Mouse (Mus musculus): ENCODE measurements around the gene Polr3f. TPM values are rescaled to one million over a fixed set of nuclear protein-coding genes. Genes with fewer than 3 reads are reported as not detected.

Gene Polr3f
- total and polyA plus RNA-seq, 3 experiments, result 15.8 to 28.5 (median 20.2) TPM

DNA sequence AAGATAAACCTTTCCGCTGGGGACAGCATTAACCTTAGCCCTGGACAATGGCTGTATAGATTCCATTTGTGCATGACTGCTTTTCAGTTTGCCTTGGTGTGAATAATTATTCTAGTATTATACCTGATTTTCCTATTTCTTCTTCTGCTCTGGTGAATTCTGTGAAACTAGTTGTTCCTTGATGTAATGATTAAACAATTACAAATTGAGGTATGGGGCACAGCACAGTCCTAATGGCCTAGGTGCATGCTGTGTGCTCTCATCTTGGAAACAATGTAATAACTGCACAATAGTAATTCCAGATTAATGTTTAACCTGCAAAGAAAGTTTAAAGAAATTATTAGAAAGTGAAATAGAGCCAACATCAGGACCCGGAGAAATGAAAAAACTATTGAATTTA, 17.5 kb downstream of the Polr3f start:
- TF ChIP-seq MYC (IDR thresholded peaks at IDR 0.05; ENCODE audit: low read depth, low read length) (no peak), EP300 (IDR thresholded peaks at IDR 0.05; ENCODE audit: low read length) (no peak)
- Histone ChIP-seq H3K4me1 (ENCODE audit: control insufficient read depth in 1 of 2, insufficient read depth in 2 of 2) (peaks cover 7 to 12% of the 10 kb centered on the region in 2 experiments), H3K79me2 (replicated peaks; ENCODE audit: control insufficient read depth, extremely low read depth, insufficient read depth, poor library complexity, severe bottlenecking) (no peaks in the 10 kb centered on the region), H3K4me3 (replicated peaks in 1 of 3; ENCODE audit: low read depth in 2 of 3, low read length in 2 of 3, poor library complexity in 1 of 3) (no peak overlapping the region), H3K9me3 (replicated peaks; ENCODE audit: low read length) (no peaks in the 10 kb centered on the region), H3K4me2 (ENCODE audit: insufficient read depth, low read depth, poor library complexity, severe bottlenecking) (no peak overlapping the region), H3K36me3 (replicated peaks in 1 of 2; ENCODE audit: control insufficient read depth in 1 of 2, insufficient read depth in 1 of 2, low read length in 1 of 2) (peaks cover 0 to 13% of the 10 kb centered on the region in 2 experiments), H3K9ac (ENCODE audit: insufficient read depth, low read depth) (no peak overlapping the region), H3K27me3 (replicated peaks) (no peaks in the 10 kb centered on the region), H3K27ac (ENCODE audit: insufficient read depth, low read depth) (no peak overlapping the region)
- dilution Hi-C loops (cut with MboI; ENCODE audit: extremely low pct_ligation_motif_present, extremely low pct_unique_long_range_greater_than_20kb, low sequenced_read_pairs) (no loop called here), in situ Hi-C loops (cut with MboI; ENCODE audit: low pct_ligation_motif_present, low pct_unique_long_range_greater_than_20kb, low sequenced_read_pairs) (no loop called here)
- no peak for DNase-seq (ENCODE audit: extremely low read depth)

DNA sequence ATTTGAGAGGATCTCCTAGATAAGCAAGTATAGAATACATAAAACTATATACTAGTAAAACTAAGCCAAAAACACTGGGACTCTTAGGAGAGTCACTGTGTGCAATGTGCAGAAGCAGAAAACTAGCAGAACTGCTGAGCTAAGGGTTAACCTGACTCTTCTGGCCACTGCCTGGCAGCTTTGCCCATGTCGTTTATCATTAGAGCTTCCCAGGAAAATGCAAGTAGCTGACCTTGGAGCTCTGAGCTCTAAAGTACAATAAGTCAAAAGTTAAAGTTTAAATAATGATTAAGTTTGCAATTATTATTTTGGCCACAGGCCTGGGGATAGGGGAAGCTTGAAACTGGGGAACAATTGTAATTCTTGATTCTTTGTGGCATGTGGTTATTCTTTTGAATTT, 18.0 kb downstream of the Polr3f start:
- H3K36me3 ChIP-seq (replicated peaks in 1 of 2; ENCODE audit: control insufficient read depth in 1 of 2, insufficient read depth in 1 of 2, low read length in 1 of 2), result peaks cover 0 to 10% of the 10 kb centered on the region in 2 experiments
- H3K9me3 ChIP-seq (replicated peaks; ENCODE audit: low read length), result no peaks in the 10 kb centered on the region
- H3K9ac ChIP-seq (ENCODE audit: insufficient read depth, low read depth), result no peak overlapping the region
- DNase-seq (ENCODE audit: extremely low read depth), result no peak
- no peak overlapping the region for H3K4me2 ChIP-seq (ENCODE audit: insufficient read depth, low read depth, poor library complexity, severe bottlenecking)
- no peaks in the 10 kb centered on the region for H3K79me2 ChIP-seq (replicated peaks; ENCODE audit: control insufficient read depth, extremely low read depth, insufficient read depth, poor library complexity, severe bottlenecking)
- in situ Hi-C loops (cut with MboI; ENCODE audit: low pct_ligation_motif_present, low pct_unique_long_range_greater_than_20kb, low sequenced_read_pairs), result no loop called here
- H3K27me3 ChIP-seq (replicated peaks), result no peaks in the 10 kb centered on the region
- no peak overlapping the region for H3K27ac ChIP-seq (ENCODE audit: insufficient read depth, low read depth)
- dilution Hi-C loops (cut with MboI; ENCODE audit: extremely low pct_ligation_motif_present, extremely low pct_unique_long_range_greater_than_20kb, low sequenced_read_pairs), result no loop called here
- no peak overlapping the region for H3K4me3 ChIP-seq (replicated peaks in 1 of 3; ENCODE audit: low read depth in 2 of 3, low read length in 2 of 3, poor library complexity in 1 of 3)
- peaks cover 7 to 12% of the 10 kb centered on the region in 2 experiments for H3K4me1 ChIP-seq (ENCODE audit: control insufficient read depth in 1 of 2, insufficient read depth in 2 of 2)
- no peak for TF ChIP-seq HCFC1 (IDR thresholded peaks at IDR 0.05; ENCODE audit: low read depth, low read length)
- TF ChIP-seq POLR2AphosphoS2 (IDR thresholded peaks at IDR 0.05; ENCODE audit: low read depth, low read length), result no peak
- no peak for TF ChIP-seq SIN3A (IDR thresholded peaks at IDR 0.05; ENCODE audit: low read length)
- no peak for TF ChIP-seq JUN (IDR thresholded peaks at IDR 0.05; ENCODE audit: insufficient read depth, low read depth, low read length)
- no peak for TF ChIP-seq UBTF (IDR thresholded peaks at IDR 0.05; ENCODE audit: low read depth, low read length)
- no peak for TF ChIP-seq ELF1 (IDR thresholded peaks at IDR 0.05; ENCODE audit: low read depth, low read length)
- no peak for TF ChIP-seq MAFK (IDR thresholded peaks at IDR 0.05; ENCODE audit: insufficient replicate concordance, low read length)
- TF ChIP-seq NELFE (IDR thresholded peaks at IDR 0.05; ENCODE audit: low read depth, low read length), result no peak
- TF ChIP-seq MAZ (IDR thresholded peaks at IDR 0.05; ENCODE audit: low read depth, low read length), result no peak
- TF ChIP-seq POLR2A (IDR thresholded peaks at IDR 0.05; ENCODE audit: low read depth, low read length), result no peak
- TF ChIP-seq TCF12 (IDR thresholded peaks at IDR 0.05; ENCODE audit: low read depth, low read length), result no peak
- TF ChIP-seq CHD1 (IDR thresholded peaks at IDR 0.05; ENCODE audit: low read depth, low read length), result no peak
- no peak for TF ChIP-seq RCOR1 (conservative IDR thresholded peaks at IDR 0.05; ENCODE audit: low read depth, low read length)
- no peak for TF ChIP-seq CTCF (conservative IDR thresholded peaks at IDR 0.05 in 1 of 2, IDR thresholded peaks at IDR 0.05 in 1 of 2; ENCODE audit: low read depth in 2 of 2, low read length in 2 of 2)
- TF ChIP-seq RAD21 (IDR thresholded peaks at IDR 0.05; ENCODE audit: low read depth, low read length), result no peak
- TF ChIP-seq PAX5 (IDR thresholded peaks at IDR 0.05; ENCODE audit: low read length), result no peak
- TF ChIP-seq MYC (IDR thresholded peaks at IDR 0.05; ENCODE audit: low read depth, low read length), result no peak
- TF ChIP-seq TBP (conservative IDR thresholded peaks at IDR 0.05; ENCODE audit: low read depth, low read length), result no peak
- no peak for TF ChIP-seq NRF1 (IDR thresholded peaks at IDR 0.05; ENCODE audit: low read depth, low read length)
- no peak for TF ChIP-seq ETS1 (conservative IDR thresholded peaks at IDR 0.05; ENCODE audit: low read depth, low read length)

Measured in CH12.LX (cell line).